Comparison of ENCODE assay signal across 10 mouse cellular contexts in the genomic region with DNA sequence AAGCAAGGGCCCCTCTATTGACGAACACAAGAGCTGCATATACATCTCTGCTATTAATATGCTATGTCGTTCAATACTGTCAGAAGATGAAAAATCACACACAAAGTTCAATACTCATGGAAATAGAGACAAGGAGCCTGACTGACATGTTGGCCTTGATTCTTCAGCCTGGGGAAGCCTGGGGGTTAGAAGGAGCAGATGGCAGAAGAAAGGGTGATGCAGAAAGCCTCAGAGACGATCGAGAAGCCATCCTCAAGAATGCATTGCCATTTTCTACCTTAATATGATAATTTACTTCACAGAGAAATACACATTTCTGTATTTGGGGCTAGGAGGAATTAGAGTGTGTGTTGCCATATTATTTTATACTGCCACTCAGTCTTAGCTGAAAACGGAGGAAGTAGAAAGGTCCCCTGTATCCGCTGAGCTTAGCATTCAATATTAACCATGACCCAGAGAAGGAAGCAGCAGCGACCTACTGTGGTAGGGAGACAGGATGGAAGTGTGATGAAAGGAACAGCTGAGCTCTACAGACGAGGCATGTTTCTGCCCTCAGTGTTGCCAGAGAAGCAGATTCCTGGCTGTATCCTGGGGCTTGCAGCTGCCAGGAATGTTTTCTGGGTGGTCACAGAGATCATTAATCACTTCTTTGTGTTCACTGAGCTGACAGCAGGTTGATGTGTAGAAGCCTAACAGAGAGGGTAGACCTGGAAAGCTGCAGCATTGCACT.
DNase-seq lines count a peak whose midpoint lies in the region; ATAC-seq and TF ChIP-seq lines count a peak whose summit lies in the region.
"Had no signal": no experiment of that assay in that cellular context is flagged by ENCODE, and none has a peak within 500 bp of the region (broad histone marks: within the 10 kb centered on the region; RNA-seq: fewer than 3 reads in every experiment).

No protein-coding gene starts in this region.

- H3ac ChIP-seq in myocyte (ENCODE audit: control insufficient read depth, insufficient read length) = no peak overlapping the region

- no peaks in the 10 kb centered on the region for H3K79me2 ChIP-seq in myocyte (ENCODE audit: control insufficient read depth, insufficient read depth)

- H3K9ac ChIP-seq in kidney, embryonic 16.5 days (replicated peaks; ENCODE audit: low read length) = no peak overlapping the region
- H3K9ac ChIP-seq in hindbrain, embryonic 14.5 days = no peak overlapping the region

- no peak overlapping the region for H3K27ac ChIP-seq in kidney, embryonic 16.5 days (ENCODE audit: low read length)
- H3K27ac ChIP-seq in hindbrain, embryonic 14.5 days = peak overlapping the region; percentile 55
- H3K27ac ChIP-seq: macrophage had no signal

- peak; percentile 61 for ATAC-seq in kidney, embryonic 16.5 days (ENCODE audit: low FRiP score, low TSS enrichment)
- peak; percentile 93; the same call in 1 of the 2 replicates for ATAC-seq in hindbrain, embryonic 14.5 days (ENCODE audit: low FRiP score)
- no peak for ATAC-seq in CD4-positive, CD25-positive, alpha-beta regulatory T cell, adult 4 months
- ATAC-seq: inflammation-experienced regulatory T-cells, adult 6 months had no signal

- TF ChIP-seq POLR2A in myocyte (IDR thresholded peaks at IDR 0.05; ENCODE audit: insufficient read length, low read depth) = no peak

- H3K4me2 ChIP-seq in kidney, embryonic 16.5 days (replicated peaks; ENCODE audit: low read depth, low read length) = no peak overlapping the region
- H3K4me2 ChIP-seq in hindbrain, embryonic 14.5 days (replicated peaks) = no peak overlapping the region
- H3K4me2 ChIP-seq in myocyte (ENCODE audit: low read depth) = peak overlapping the region; percentile 7

- no peak for DNase-seq in kidney, postnatal 14 days
- DNase-seq in embryo, embryonic 11.5 days (ENCODE audit: low read depth, low spot score) = peak; percentile 31
- peak; percentile 61 for DNase-seq in hindbrain, embryonic 14.5 days (ENCODE audit: low spot score)
- no peak for DNase-seq in urinary bladder, adult 2 months (ENCODE audit: low spot score)
- DNase-seq in frontal cortex, postnatal 36 days (ENCODE audit: low spot score in 2 of 2) = no peak

- H3K9me3 ChIP-seq in kidney, embryonic 16.5 days (ENCODE audit: low read length) = 0 out of 2 replicates have a peak, but pooled peaks cover 5% of the 10 kb centered on the region
- H3K9me3 ChIP-seq in hindbrain, embryonic 14.5 days (ENCODE audit: control insufficient read depth, low read length) = no peaks in the 10 kb centered on the region

- H3K27me3 ChIP-seq in kidney, embryonic 16.5 days (ENCODE audit: insufficient read depth, low read length) = no peaks in the 10 kb centered on the region
- H3K27me3 ChIP-seq in hindbrain, embryonic 14.5 days (ENCODE audit: control insufficient read depth, insufficient read depth, low read length) = no peaks in the 10 kb centered on the region
- no peaks in the 10 kb centered on the region for H3K27me3 ChIP-seq in myocyte (ENCODE audit: control insufficient read depth, insufficient read depth, insufficient read length)

- 50% methylated on average over 8 of the region's 8 CpGs for WGBS in kidney, embryonic 16.5 days
- WGBS in hindbrain, embryonic 14.5 days = 23% methylated on average over 8 of the region's 8 CpGs

- H3K4me1 ChIP-seq in kidney, embryonic 16.5 days (ENCODE audit: insufficient read depth, low read length) = no peaks in the 10 kb centered on the region; the same call in 1 of the 2 replicates
- 0 out of 2 replicates have a peak, but pooled peaks cover 7% of the 10 kb centered on the region for H3K4me1 ChIP-seq in hindbrain, embryonic 14.5 days (replicated peaks; ENCODE audit: control insufficient read depth, insufficient read depth, low read length)

- H3K36me3 ChIP-seq in kidney, embryonic 16.5 days (ENCODE audit: insufficient read depth, low read length) = no peaks in the 10 kb centered on the region
- H3K36me3 ChIP-seq in hindbrain, embryonic 14.5 days (replicated peaks; ENCODE audit: control insufficient read depth, insufficient read depth) = no peaks in the 10 kb centered on the region
- no peaks in the 10 kb centered on the region for H3K36me3 ChIP-seq in myocyte (ENCODE audit: control insufficient read depth, insufficient read depth)

- no peak overlapping the region for H3K4me3 ChIP-seq in kidney, embryonic 16.5 days (ENCODE audit: low read length)
- H3K4me3 ChIP-seq in hindbrain, embryonic 14.5 days (replicated peaks; ENCODE audit: low read length) = no peak overlapping the region
- H3K4me3 ChIP-seq in myocyte = no peak overlapping the region

TF ChIP-seq in myocyte, 11 proteins besides CTCF, POLR2A, EP300 and RAD21:
- TF ChIP-seq MAX (IDR thresholded peaks at IDR 0.05; ENCODE audit: low read depth) (no peak), TCF3 (IDR thresholded peaks at IDR 0.05; ENCODE audit: insufficient read length, low read depth) (no peak), MYOG (IDR thresholded peaks at IDR 0.05; ENCODE audit: control insufficient read depth in 1 of 3, insufficient read depth in 1 of 3, insufficient read length in 2 of 3, low read depth in 2 of 3) (peak in 1 of 3 experiments; percentile 34), MYOD1 (IDR thresholded peaks at IDR 0.05; ENCODE audit: control insufficient read depth in 1 of 3, insufficient read length in 2 of 3, low read depth in 2 of 3) (peak in 2 of 3 experiments; percentile 42 to 65)

Comparison
In these comparisons a context has a peak if more than half of its experiments do, and no peak if none do; other contexts are left out.
1. DNase-seq: peak in embryo, embryonic 11.5 days (single experiment) and hindbrain, embryonic 14.5 days (single experiment); none in kidney, postnatal 14 days (single experiment), urinary bladder, adult 2 months (single experiment) and frontal cortex, postnatal 36 days (0 of 2).